Mouse (Mus musculus) spleen, adult 2 months (tissue): Measurements from ENCODE around the gene Rae1. TPM values are rescaled to one million over a fixed set of nuclear protein-coding genes. Genes with fewer than 3 reads are reported as not detected.

ENCODE experiments used
- DNase-seq, 2 experiments: peaks; one replicate each; pipeline versions ENCODE4 v3.0.0 to v3.0.0-alpha.2; 2012 to 2021; ENCODE audit warnings: low spot score in 2 of 2, low read depth in 1 of 2
- H3K27ac ChIP-seq: fragments of 200-500 bp; 2 replicates; pipeline ENCODE4 v1.5.1; 2012; ENCODE audit warnings: low read length, inconsistent platforms; ENCODE audit not compliant: insufficient read depth
- H3K27me3 ChIP-seq: fragments of 200-500 bp; 2 replicates; pipeline ENCODE4 v1.6.1; 2012; ENCODE audit warnings: mild to moderate bottlenecking, moderate library complexity, low read length, inconsistent platforms; ENCODE audit not compliant: control insufficient read depth, insufficient read depth
- H3K36me3 ChIP-seq: fragments of 200-500 bp; 2 replicates; pipeline ENCODE4 v1.6.1; 2012; ENCODE audit warnings: mild to moderate bottlenecking, low read length, inconsistent platforms; ENCODE audit not compliant: control insufficient read depth, insufficient read depth
- H3K4me1 ChIP-seq: fragments of 200-500 bp; 2 replicates; pipeline ENCODE4 v1.6.1; 2011; ENCODE audit warnings: inconsistent platforms; ENCODE audit not compliant: control insufficient read depth, insufficient read depth, insufficient read length
- H3K4me3 ChIP-seq: fragments of 200-500 bp; 2 replicates; pipeline ENCODE4 v1.5.1; 2011; ENCODE audit warnings: mild to moderate bottlenecking, inconsistent platforms; ENCODE audit not compliant: insufficient read depth, insufficient read length; ENCODE audit errors: extremely low read depth
- CTCF ChIP-seq: fragments of 200-500 bp; IDR thresholded peaks from 2 replicates; pipeline ENCODE4 v1.5.1; 2011; ENCODE audit warnings: mild to moderate bottlenecking, inconsistent platforms; ENCODE audit not compliant: insufficient read depth, insufficient read length, insufficient replicate concordance; ENCODE audit errors: extremely low read depth
- POLR2A ChIP-seq: fragments of 200-500 bp; IDR thresholded peaks from 2 replicates; pipeline ENCODE4 v1.6.1; 2011; ENCODE audit warnings: low read depth, low read length, inconsistent platforms
- WGBS: fragments of 180-500 bp; shearing (Covaris S2); methylation state at CpG from one replicate; pipeline ENCODE4 v1.1.7; 2018; 5-methylcytosine and 5-hydroxymethylcytosine counted together
- polyA plus RNA-seq: library from polyadenylated mRNA; depleted of rRNA; stranded (reverse); fragments of >200 nt; gene quantifications from 2 replicates; pipeline ENCODE4 v1.2.3, GENCODE M21; 2012

The Rae1 gene
- polyA plus RNA-seq, 1 experiment = 48.3 TPM

DNA sequence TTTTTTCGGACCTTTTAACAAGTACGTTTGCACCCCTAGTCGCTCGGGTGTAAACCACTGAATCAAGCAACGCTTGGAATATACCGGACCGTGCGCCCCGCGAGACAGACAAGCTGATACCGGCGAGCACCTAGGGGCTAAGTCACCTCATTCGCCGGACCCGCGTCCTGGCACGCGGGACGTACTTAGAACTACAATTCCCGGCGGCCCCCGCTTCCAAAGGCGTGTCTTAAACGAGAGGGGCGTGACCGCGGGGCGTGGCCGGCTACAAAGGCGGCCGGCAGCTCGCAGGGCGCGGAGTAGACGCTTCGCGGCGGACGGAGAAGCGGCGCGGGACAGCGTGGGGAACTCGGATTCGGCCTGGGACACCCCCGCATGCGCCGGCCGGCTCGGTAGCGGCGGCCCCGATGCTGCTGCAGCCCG lies 21.7 kb downstream of the Rae1 start:
- H3K36me3 ChIP-seq = peaks cover 26% of the 10 kb centered on the region
- peak overlapping the region; percentile 93 for H3K27ac ChIP-seq
- no peaks in the 10 kb centered on the region for H3K27me3 ChIP-seq
- H3K4me1 ChIP-seq = peaks cover 50% of the 10 kb centered on the region
- DNase-seq = peak; percentile 80 to 93
- peak overlapping the region; percentile 85 for H3K4me3 ChIP-seq
- WGBS = under 1% methylated on average over 54 of the region's 54 CpGs
- peak; percentile 98 for TF ChIP-seq POLR2A
- no peak for TF ChIP-seq CTCF

DNA sequence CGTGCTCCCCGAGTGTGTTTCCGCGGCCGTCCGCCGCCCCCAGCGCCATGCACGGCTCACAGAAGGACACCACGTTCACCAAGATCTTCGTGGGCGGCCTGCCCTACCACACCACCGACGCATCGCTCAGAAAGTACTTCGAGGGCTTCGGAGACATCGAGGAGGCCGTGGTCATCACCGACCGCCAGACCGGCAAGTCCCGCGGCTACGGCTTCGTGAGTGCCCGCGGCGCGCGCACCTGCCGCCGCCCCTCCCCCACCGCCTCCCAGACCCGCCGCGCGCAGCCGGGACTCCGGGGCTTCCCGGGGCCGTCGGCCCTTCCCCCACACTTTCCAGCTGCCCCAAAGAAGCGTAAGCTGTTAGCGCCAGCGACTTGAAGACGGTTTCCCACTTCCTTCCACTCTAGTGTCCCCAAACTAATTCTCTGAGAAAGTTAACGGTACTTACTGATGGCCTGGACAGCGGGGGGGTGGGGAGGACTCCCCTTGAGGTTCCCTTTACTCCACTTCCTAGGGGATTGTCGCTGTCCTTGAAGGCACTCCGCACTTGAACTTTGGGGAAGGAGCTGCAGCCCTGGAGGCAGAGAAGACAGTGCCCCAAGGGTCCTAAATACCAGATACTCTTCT lies 22.3 kb downstream of the Rae1 start:
- TF ChIP-seq POLR2A (no peak), CTCF (no peak)
- peak in 1 of 2 experiments; percentile 60 for DNase-seq
- Histone ChIP-seq H3K4me1 (peaks cover 53% of the 10 kb centered on the region), H3K27me3 (no peaks in the 10 kb centered on the region), H3K36me3 (peaks cover 28% of the 10 kb centered on the region), H3K27ac (peak overlapping the region; percentile 93), H3K4me3 (peak overlapping the region; percentile 85)
- WGBS = under 1% methylated on average over 51 of the region's 51 CpGs

DNA sequence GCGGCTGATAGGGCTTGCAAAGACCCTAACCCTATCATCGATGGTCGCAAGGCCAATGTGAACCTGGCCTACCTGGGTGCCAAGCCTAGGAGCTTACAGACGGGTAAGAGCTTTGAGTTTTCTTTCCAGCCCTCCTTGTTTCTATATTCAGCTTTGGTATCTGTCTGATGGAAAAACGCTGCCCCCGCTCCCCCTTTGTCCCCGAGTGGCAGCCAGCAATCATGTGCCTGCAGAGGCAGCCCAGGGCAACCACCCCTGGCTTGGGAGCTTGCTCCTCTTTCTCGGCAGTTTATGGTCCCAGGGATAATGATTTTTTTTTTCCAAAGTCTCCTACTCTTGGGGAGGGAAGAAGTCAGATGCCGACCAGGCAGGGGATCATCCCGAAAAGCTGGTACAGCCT lies 22.9 kb downstream of the Rae1 start:
- Histone ChIP-seq H3K36me3 (peaks cover 34% of the 10 kb centered on the region), H3K4me3 (peak overlapping the region; percentile 85), H3K27me3 (no peaks in the 10 kb centered on the region), H3K27ac (peak overlapping the region; percentile 93), H3K4me1 (peaks cover 60% of the 10 kb centered on the region)
- TF ChIP-seq CTCF (no peak), POLR2A (no peak)
- no peak for DNase-seq
- 12% methylated on average over 10 of the region's 10 CpGs for WGBS

DNA sequence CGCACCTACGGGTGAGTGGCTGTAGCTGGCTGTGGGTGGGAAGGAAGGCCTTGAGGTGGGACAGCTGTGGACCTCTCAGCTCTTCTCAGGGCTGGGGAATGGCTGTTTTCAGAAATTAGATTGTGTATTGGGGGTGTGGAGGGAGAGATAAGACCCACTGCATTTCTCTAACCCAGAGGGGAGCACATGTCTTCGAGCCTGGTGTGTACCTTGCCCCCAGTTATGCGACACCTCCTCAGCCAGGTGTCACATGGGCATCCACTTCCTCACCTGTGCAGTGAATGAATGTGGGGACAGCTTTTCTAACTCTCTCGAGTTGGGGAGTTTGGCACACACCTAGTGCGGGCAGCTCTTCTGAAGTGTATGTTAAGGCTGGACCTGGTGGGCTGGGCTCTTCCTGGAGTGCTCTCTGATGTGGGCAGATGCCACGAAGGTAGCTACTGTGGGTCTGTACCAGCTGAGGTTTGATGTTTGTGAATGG lies 23.5 kb downstream of the Rae1 start:
- Histone ChIP-seq H3K4me1 (peaks cover 61% of the 10 kb centered on the region), H3K27me3 (no peaks in the 10 kb centered on the region), H3K27ac (peak overlapping the region; percentile 93), H3K4me3 (peak overlapping the region; percentile 85), H3K36me3 (peaks cover 38% of the 10 kb centered on the region)
- 16% methylated on average over 7 of the region's 7 CpGs for WGBS
- DNase-seq = peak in 1 of 2 experiments; percentile 46
- TF ChIP-seq POLR2A (no peak), CTCF (no peak)

DNA sequence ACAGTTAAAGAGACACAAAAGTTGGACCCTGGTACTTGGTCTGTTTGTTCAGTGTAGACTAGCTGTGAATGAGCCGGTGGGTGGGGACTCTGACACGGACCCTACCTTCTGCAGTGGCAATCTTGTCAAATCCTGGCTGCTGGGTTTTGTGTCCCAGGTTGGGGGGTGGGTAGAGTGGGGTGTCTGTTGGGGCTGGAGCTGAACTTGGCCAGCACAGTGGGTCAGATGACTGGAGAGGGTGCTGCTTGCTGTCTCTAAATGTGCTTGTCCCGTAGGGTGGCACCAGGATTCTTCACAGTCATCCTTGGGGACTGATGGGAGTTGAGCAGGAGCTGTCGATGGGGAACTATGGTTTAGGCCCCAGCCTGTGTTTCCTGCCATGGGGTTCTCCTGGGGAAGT lies 24.0 kb downstream of the Rae1 start:
- Histone ChIP-seq H3K4me1 (peaks cover 62% of the 10 kb centered on the region), H3K36me3 (peaks cover 43% of the 10 kb centered on the region), H3K27me3 (no peaks in the 10 kb centered on the region), H3K27ac (peak overlapping the region; percentile 93), H3K4me3 (peak overlapping the region; percentile 85)
- no peak for TF ChIP-seq CTCF
- TF ChIP-seq POLR2A = no peak
- 20% methylated on average over 4 of the region's 4 CpGs for WGBS
- no peak for DNase-seq

DNA sequence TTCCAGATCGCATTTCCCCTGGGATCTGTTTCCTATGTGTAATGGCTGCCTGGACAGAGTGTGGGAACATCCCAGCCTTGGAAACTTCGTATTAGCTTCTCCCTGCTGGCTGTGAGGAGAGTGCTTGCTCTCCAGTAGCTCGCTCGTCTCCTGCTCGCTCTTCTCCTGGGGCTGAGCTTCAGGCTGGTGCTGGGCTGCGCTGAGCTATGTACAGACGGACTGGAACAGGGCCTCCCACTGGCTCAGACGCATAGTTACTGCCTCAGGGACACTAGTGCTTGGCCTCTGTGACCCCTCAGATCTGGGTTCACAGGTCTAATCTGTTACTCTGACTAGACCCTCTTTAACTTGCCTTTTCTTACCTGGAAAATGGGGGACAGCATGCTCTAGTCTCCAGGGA lies 24.5 kb downstream of the Rae1 start:
- Histone ChIP-seq H3K27ac (peak overlapping the region; percentile 93), H3K4me3 (peak overlapping the region; percentile 85), H3K27me3 (no peaks in the 10 kb centered on the region), H3K36me3 (peaks cover 47% of the 10 kb centered on the region), H3K4me1 (peaks cover 62% of the 10 kb centered on the region)
- TF ChIP-seq CTCF = no peak
- no peak for TF ChIP-seq POLR2A
- 46% methylated on average over 8 of the region's 8 CpGs for WGBS
- DNase-seq = no peak

DNA sequence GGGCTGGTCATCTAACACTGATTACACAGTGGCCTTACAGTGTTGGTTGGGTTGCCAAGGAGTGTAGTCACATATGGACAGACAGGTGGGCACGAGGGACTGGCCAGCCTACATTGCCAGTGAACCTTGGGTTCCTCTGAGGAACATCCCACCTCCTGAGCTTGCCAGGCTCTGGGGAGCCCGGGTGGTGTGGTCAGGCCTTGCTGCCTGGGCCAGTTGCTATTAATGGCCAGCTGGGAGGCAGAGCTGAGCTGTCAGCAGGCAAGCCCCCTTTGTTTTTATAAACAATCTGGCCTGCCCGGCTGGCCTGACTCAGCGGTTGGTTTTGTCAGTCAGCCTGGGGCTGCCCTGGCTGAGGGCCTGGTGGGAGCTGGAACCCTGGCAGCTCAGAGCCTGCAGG lies 25.0 kb downstream of the Rae1 start:
- no peaks in the 10 kb centered on the region for H3K27me3 ChIP-seq
- H3K36me3 ChIP-seq = peaks cover 52% of the 10 kb centered on the region
- TF ChIP-seq CTCF (no peak), POLR2A (no peak)
- DNase-seq = no peak
- peak overlapping the region; percentile 93 for H3K27ac ChIP-seq
- 37% methylated on average over 4 of the region's 4 CpGs for WGBS
- peak overlapping the region; percentile 38; the same call in 1 of the 2 replicates for H3K4me3 ChIP-seq
- peaks cover 62% of the 10 kb centered on the region for H3K4me1 ChIP-seq
